Mouse (Mus musculus) neural tube, embryonic 13.5 days (tissue): ENCODE measurements around the gene Nsl1. TPM values are rescaled to one million over a fixed set of nuclear protein-coding genes. Genes with fewer than 3 reads are reported as not detected.
A peak's percentile ranks its signal among the peaks of the same experiment; 100 is the strongest.
"Not testable (repeated sequence)": the region's sequence is repeated elsewhere in the genome, so short reads cannot be mapped to it uniquely, and the experiment has no call there.

Source experiments
- ATAC-seq: fragments of 200-750 bp; cut with Nextera tagmentation; 2 replicates; pipeline ENCODE4 v1.8.0; 2017; ENCODE audit warnings: low read depth, mild to moderate bottlenecking, moderate TSS enrichment, moderate library complexity
- H3K27ac ChIP-seq: fragments of 300-500 bp; sonication (generic); replicated peaks from 2 replicates; pipeline ENCODE4 v1.5.1; 2015; ENCODE audit warnings: moderate library complexity, mild to moderate bottlenecking, inconsistent platforms
- H3K27me3 ChIP-seq: fragments of 300-500 bp; sonication (generic); 2 replicates; pipeline ENCODE4 v1.6.1; 2015; ENCODE audit warnings: mild to moderate bottlenecking, inconsistent platforms
- H3K36me3 ChIP-seq: fragments of 300-500 bp; sonication (generic); 2 replicates; pipeline ENCODE4 v1.6.1; 2015; ENCODE audit warnings: mild to moderate bottlenecking, inconsistent platforms
- H3K4me1 ChIP-seq: fragments of 300-500 bp; sonication (generic); replicated peaks from 2 replicates; pipeline ENCODE4 v1.6.1; 2015; ENCODE audit warnings: inconsistent platforms
- H3K4me2 ChIP-seq: fragments of 300-500 bp; sonication (generic); 2 replicates; pipeline ENCODE4 v1.6.1; 2015; ENCODE audit warnings: inconsistent platforms, mild to moderate bottlenecking, moderate library complexity
- H3K4me3 ChIP-seq: fragments of 300-500 bp; sonication (generic); 2 replicates; pipeline ENCODE4 v1.5.1; 2015; ENCODE audit warnings: mild to moderate bottlenecking, inconsistent platforms
- H3K9ac ChIP-seq: fragments of 300-500 bp; sonication (generic); 2 replicates; pipeline ENCODE4 v1.6.1; 2015; ENCODE audit warnings: moderate library complexity, mild to moderate bottlenecking, inconsistent platforms
- H3K9me3 ChIP-seq: fragments of 300-500 bp; sonication (generic); 2 replicates; pipeline ENCODE4 v1.6.1; 2016; ENCODE audit warnings: inconsistent platforms
- WGBS: fragments of 180-500 bp; shearing (Covaris S2); methylation state at CpG from one replicate; pipeline ENCODE4 v1.1.7; 2015; 5-methylcytosine and 5-hydroxymethylcytosine counted together
- polyA plus RNA-seq: library from polyadenylated mRNA; unstranded; fragments of >200 nt; fragmentation: Nextera tagmentation; extraction: Ambion mirVana; gene quantifications from 2 replicates; pipeline ENCODE4 v1.2.1, GENCODE M21; 2015

Nsl1 gene
- 4.6 and 4.9 TPM in 2 replicates for polyA plus RNA-seq

- peaks cover 18% of the 10 kb centered on the region for H3K4me1 ChIP-seq
- ATAC-seq: peak; percentile 95
- WGBS: under 1% methylated on average over 56 of the region's 56 CpGs
- H3K9ac ChIP-seq: peak within 1 kb of the TSS; percentile 80
- no peaks in the 10 kb centered on the region for H3K36me3 ChIP-seq
- H3K27ac ChIP-seq: peak within 1 kb of the TSS; percentile 52
- H3K4me3 ChIP-seq: peak within 1 kb of the TSS; percentile 71
- no peaks in the 10 kb centered on the region for H3K9me3 ChIP-seq
- H3K4me2 ChIP-seq: peak within 1 kb of the TSS; percentile 88
- H3K27me3 ChIP-seq: no peaks in the 10 kb centered on the region
Observed at GRCm38 (mm10) chr1:191062781-191063485, at the start of gene Nsl1, which contains the start of gene Tatdn3. Gene Nsl1 (plus strand): TSS chr1:191063012. Gene Tatdn3 (minus strand): TSS chr1:191062932.

- no peaks in the 10 kb centered on the region for H3K4me1 ChIP-seq
- H3K4me2 ChIP-seq: no peak overlapping the region
- no peak for ATAC-seq
- H3K36me3 ChIP-seq: peaks cover 51% of the 10 kb centered on the region
- H3K27ac ChIP-seq: no peak overlapping the region
- no peaks in the 10 kb centered on the region for H3K27me3 ChIP-seq
- H3K9ac ChIP-seq: no peak overlapping the region
- WGBS: 92% methylated on average over 3 of the region's 3 CpGs
- H3K4me3 ChIP-seq: no peak overlapping the region
- H3K9me3 ChIP-seq: no peaks in the 10 kb centered on the region
Observed at GRCm38 (mm10) chr1:191014271-191014670, 48.5 kb upstream of the Nsl1 start.

DNA sequence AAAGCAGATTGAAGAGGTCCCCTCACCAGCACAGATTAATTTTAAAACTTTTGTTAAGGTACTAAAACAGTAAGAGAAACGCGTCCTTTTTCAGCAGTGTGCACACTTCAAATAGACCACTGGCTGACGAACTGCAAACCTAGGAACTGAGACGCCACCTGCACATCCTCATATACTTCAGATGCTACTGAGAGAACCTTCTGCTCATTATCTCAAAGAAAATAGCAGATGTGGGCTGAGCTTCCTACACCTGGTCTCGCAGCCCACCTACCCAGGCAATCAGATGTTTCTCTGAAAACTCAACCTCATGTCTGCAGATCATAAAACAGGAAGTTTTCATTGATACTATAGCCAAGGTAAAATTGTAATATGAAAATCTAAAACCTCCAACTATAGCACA lies 43.0 kb upstream of the Nsl1 start:
- Histone ChIP-seq H3K4me1 (peaks cover 11% of the 10 kb centered on the region), H3K4me2 (no peak overlapping the region), H3K27me3 (no peaks in the 10 kb centered on the region), H3K9me3 (no peaks in the 10 kb centered on the region), H3K9ac (no peak overlapping the region), H3K27ac (no peak overlapping the region), H3K36me3 (peaks cover 16% of the 10 kb centered on the region), H3K4me3 (no peak overlapping the region)
- no peak for ATAC-seq
- WGBS: 97% methylated on average over 5 of the region's 5 CpGs

- no peak overlapping the region for H3K4me3 ChIP-seq
- peaks cover 17% of the 10 kb centered on the region for H3K4me1 ChIP-seq
- no peak overlapping the region for H3K9ac ChIP-seq
- H3K36me3 ChIP-seq: peaks cover 12% of the 10 kb centered on the region
- no peak overlapping the region for H3K27ac ChIP-seq
- no peaks in the 10 kb centered on the region for H3K9me3 ChIP-seq
- no peak for ATAC-seq
- WGBS: 86% methylated on average over 3 of the region's 3 CpGs
- H3K27me3 ChIP-seq: no peaks in the 10 kb centered on the region
- no peak overlapping the region for H3K4me2 ChIP-seq
Observed at GRCm38 (mm10) chr1:191020217-191020924, 42.4 kb upstream of the Nsl1 start.

DNA sequence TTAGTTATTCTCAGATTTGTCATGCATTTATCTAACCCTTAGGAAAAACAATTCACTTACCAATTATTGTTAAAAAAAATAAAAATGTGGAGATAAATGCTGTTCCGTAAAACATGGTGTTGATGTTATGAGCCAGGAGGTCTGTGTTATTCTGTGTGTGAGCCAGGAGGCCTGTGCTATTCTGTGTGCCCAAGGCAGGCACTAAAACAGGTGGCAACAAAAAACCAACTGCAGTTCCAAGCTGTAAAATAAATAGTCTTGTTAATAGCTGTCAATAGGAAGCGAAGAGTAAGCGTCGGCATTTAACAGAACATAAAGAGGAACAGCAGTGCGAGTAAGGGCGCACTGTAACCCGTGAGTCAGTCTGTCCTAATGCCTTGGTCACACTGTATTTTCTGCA lies 41.8 kb upstream of the Nsl1 start:
- peaks cover 12% of the 10 kb centered on the region for H3K36me3 ChIP-seq
- 48% methylated on average over 7 of the region's 7 CpGs for WGBS
- no peak overlapping the region for H3K4me3 ChIP-seq
- no peak for ATAC-seq
- no peak overlapping the region for H3K4me2 ChIP-seq
- no peaks in the 10 kb centered on the region for H3K9me3 ChIP-seq
- H3K27ac ChIP-seq: no peak overlapping the region
- H3K4me1 ChIP-seq: peaks cover 19% of the 10 kb centered on the region
- no peak overlapping the region for H3K9ac ChIP-seq
- no peaks in the 10 kb centered on the region for H3K27me3 ChIP-seq

DNA sequence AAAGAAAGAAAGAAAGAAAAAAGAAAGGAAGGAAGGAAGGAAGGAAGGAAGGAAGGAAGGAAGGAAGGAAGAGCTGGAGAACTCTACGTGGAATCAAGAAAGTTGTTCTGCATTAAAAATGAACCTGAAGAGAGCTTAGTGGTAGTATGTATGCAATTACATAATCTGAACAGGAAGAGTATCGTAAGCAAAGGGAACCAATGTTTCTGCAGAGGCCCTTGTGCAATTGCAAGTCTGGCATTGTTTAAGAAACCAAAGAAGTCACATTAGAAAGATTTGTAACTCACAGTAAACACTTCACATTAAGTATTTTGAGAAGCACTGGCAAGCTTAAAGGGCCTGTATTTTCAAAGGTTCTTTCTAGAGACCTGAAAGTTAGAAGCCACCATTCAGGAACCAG lies 39.7 kb upstream of the Nsl1 start:
- no peak overlapping the region for H3K4me3 ChIP-seq
- H3K9ac ChIP-seq: no peak overlapping the region
- peaks cover 12% of the 10 kb centered on the region for H3K36me3 ChIP-seq
- H3K27me3 ChIP-seq: no peaks in the 10 kb centered on the region
- no peak overlapping the region for H3K4me2 ChIP-seq
- H3K9me3 ChIP-seq: no peaks in the 10 kb centered on the region
- H3K4me1 ChIP-seq: peaks cover 31% of the 10 kb centered on the region
- no peak overlapping the region for H3K27ac ChIP-seq
- 92% methylated on average over 2 of the region's 2 CpGs for WGBS
- ATAC-seq: no peak

DNA sequence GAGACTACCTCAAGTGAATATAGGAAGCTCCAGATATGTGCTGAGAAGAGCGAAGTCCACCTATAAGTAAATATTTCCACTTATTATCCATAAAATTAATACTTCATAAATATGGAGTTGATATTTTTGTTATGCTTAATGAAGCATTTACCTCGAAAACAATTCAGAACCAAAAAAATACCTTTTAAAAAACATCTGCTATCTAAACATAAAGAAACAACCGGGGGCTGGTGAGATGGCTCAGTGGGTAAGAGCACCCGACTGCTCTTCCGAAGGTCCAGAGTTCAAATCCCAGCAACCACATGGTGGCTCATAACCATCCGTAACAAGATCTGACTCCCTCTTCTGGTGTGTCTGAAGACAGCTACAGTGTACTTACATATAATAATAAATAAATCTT lies 39.0 kb upstream of the Nsl1 start:
- Histone ChIP-seq H3K4me2 (0 out of 2 replicates have a peak overlapping the region, but pooled peaks have one; percentile 4), H3K36me3 (peaks cover 12% of the 10 kb centered on the region), H3K4me1 (peaks cover 31% of the 10 kb centered on the region)
- H3K9ac ChIP-seq, H3K27me3 ChIP-seq, H3K4me3 ChIP-seq, H3K27ac ChIP-seq, ATAC-seq, H3K9me3 ChIP-seq: not testable (repeated sequence)
- 91% methylated on average over 6 of the region's 6 CpGs for WGBS

GRCm38 (mm10) chr1:191025016-191026012 lies 37.5 kb upstream of the Nsl1 start:
- WGBS: 2% methylated on average over 67 of the region's 69 CpGs
- Histone ChIP-seq H3K27me3 (no peaks in the 10 kb centered on the region), H3K36me3 (peaks cover 7% of the 10 kb centered on the region), H3K4me3 (peak overlapping the region; percentile 80), H3K9me3 (no peaks in the 10 kb centered on the region), H3K9ac (peak overlapping the region; percentile 92), H3K27ac (peak overlapping the region; percentile 91), H3K4me1 (peaks cover 31% of the 10 kb centered on the region), H3K4me2 (peak overlapping the region; percentile 97)
- peak; percentile 70 for ATAC-seq

- WGBS: under 1% methylated on average over 50 of the region's 50 CpGs
- H3K36me3 ChIP-seq: peaks cover 7% of the 10 kb centered on the region
- H3K4me1 ChIP-seq: peaks cover 31% of the 10 kb centered on the region
- peak within 1 kb of the TSS; percentile 92 for H3K9ac ChIP-seq
- peak within 1 kb of the TSS; percentile 97 for H3K4me2 ChIP-seq
- ATAC-seq: peak; percentile 100
- H3K27me3 ChIP-seq: no peaks in the 10 kb centered on the region
- peak within 1 kb of the TSS; percentile 95 for H3K27ac ChIP-seq
- H3K4me3 ChIP-seq: peak within 1 kb of the TSS; percentile 80
- H3K9me3 ChIP-seq: no peaks in the 10 kb centered on the region
Observed at GRCm38 (mm10) chr1:191026021-191026713, 36.6 kb upstream of the Nsl1 start, which contains the start of gene Flvcr1. Gene Flvcr1 (minus strand): TSS chr1:191026158.

GRCm38 (mm10) chr1:191030182-191030581 lies 32.6 kb upstream of the Nsl1 start:
- 75% methylated on average over 10 of the region's 10 CpGs for WGBS
- ATAC-seq: no peak
- H3K36me3 ChIP-seq: no peaks in the 10 kb centered on the region
- no peak overlapping the region for H3K27ac ChIP-seq
- no peaks in the 10 kb centered on the region for H3K27me3 ChIP-seq
- no peak overlapping the region for H3K4me3 ChIP-seq
- H3K4me2 ChIP-seq: no peak overlapping the region
- H3K4me1 ChIP-seq: peaks cover 16% of the 10 kb centered on the region
- H3K9me3 ChIP-seq: no peaks in the 10 kb centered on the region
- H3K9ac ChIP-seq: no peak overlapping the region

GRCm38 (mm10) chr1:191030922-191031425 lies 31.8 kb upstream of the Nsl1 start:
- not testable (repeated sequence) for H3K4me3 ChIP-seq, H3K9ac ChIP-seq, H3K9me3 ChIP-seq, H3K27me3 ChIP-seq, H3K4me2 ChIP-seq, H3K36me3 ChIP-seq, ATAC-seq, H3K27ac ChIP-seq
- peaks cover 12% of the 10 kb centered on the region for H3K4me1 ChIP-seq
- WGBS: 83% methylated on average over 6 of the region's 6 CpGs
